In genomic region chr1:78401413-78401812, GRCm38 (mm10) we compare ENCODE assay signal across 19 mouse cellular contexts.
"Had no signal": no experiment of that assay in that cellular context is flagged by ENCODE, and none has a peak within 500 bp of the region (broad histone marks: within the 10 kb centered on the region; RNA-seq: fewer than 3 reads in every experiment).

No protein-coding gene starts in this region.

- H3K27ac ChIP-seq: lung, embryonic 15.5 days; macrophage; midbrain, embryonic 13.5 days; midbrain, embryonic 15.5 days; neural tube, embryonic 12.5 days; stomach, embryonic 15.5 days; stomach, postnatal 0 days had no signal

- H3K4me2 ChIP-seq: lung, embryonic 15.5 days; midbrain, embryonic 11.5 days; midbrain, embryonic 13.5 days; midbrain, embryonic 15.5 days; neural tube, embryonic 12.5 days; stomach, embryonic 15.5 days had no signal

- H3K27me3 ChIP-seq: lung, embryonic 15.5 days; midbrain, embryonic 13.5 days; stomach, embryonic 15.5 days had no signal

- H3K9me3 ChIP-seq: lung, embryonic 15.5 days; midbrain, embryonic 13.5 days; midbrain, embryonic 15.5 days; neural tube, embryonic 12.5 days; stomach, embryonic 15.5 days had no signal

- DNase-seq: liver, postnatal 0 days; lung, adult 2 months; lung, postnatal 14 days; lung, postnatal 36 days; right cerebral cortex, postnatal 14 days; spleen, adult 18-20 months; thymus, adult 2 months; thymus, postnatal 25 days; thymus, postnatal 4 days had no signal

- H3K4me1 ChIP-seq: lung, embryonic 15.5 days; midbrain, embryonic 15.5 days; neural tube, embryonic 12.5 days; stomach, embryonic 15.5 days had no signal

- ATAC-seq: liver, postnatal 0 days; lung, postnatal 0 days; midbrain, embryonic 13.5 days; midbrain, embryonic 15.5 days had no signal

- H3K9ac ChIP-seq: liver, postnatal 0 days; lung, embryonic 15.5 days; midbrain, embryonic 13.5 days; midbrain, embryonic 15.5 days; neural tube, embryonic 12.5 days; stomach, embryonic 15.5 days had no signal

- H3K36me3 ChIP-seq: lung, embryonic 15.5 days; midbrain, embryonic 13.5 days; midbrain, embryonic 15.5 days; neural tube, embryonic 12.5 days; stomach, embryonic 15.5 days had no signal

- H3K4me3 ChIP-seq: lung, embryonic 15.5 days; megakaryocyte, embryonic 14.5 days; midbrain, embryonic 13.5 days; midbrain, embryonic 15.5 days; neural tube, embryonic 12.5 days; stomach, embryonic 15.5 days had no signal
